Mouse (Mus musculus) ES-Bruce4 (cell line): ENCODE measurements around the gene Myl3.

Source experiments
- CTCF ChIP-seq: IDR thresholded peaks from one replicate; pipeline ENCODE4 v1.8.1; 2011; ENCODE audit warnings: low read depth, low read length
- EP300 ChIP-seq: IDR thresholded peaks from 2 replicates; pipeline ENCODE4 v1.6.1; 2011; ENCODE audit warnings: low read depth, low read length; ENCODE audit not compliant: insufficient read depth
- POLR2A ChIP-seq: IDR thresholded peaks from one replicate; pipeline ENCODE4 v1.8.1; 2011; ENCODE audit warnings: low read length; ENCODE audit not compliant: insufficient read depth

DNA sequence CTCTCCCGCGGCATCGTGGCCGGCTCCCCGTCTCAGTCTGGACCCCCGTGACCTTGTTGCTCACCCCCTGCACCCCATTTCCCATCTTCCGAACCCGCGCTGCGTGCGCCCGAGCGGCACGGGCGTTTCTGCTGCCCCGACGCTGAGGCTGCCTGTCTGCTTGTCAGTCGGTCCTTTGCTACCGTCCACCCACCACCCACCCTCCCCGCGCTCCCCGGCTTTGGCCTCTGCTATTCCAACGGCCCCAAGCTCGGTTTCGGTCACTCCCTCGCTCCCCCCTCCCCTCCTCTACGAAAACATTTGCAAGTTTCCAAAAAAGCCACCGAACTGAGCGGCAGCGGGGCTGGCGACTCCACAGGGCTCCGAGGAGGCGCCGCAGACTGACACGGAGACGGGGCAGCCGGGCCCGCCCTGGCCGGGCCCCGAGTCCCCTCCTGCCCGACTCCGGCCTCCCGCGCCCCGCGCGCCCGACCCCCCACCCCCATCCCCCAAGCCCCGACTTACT, 1.3 kb downstream of the Myl3 start:
- TF ChIP-seq POLR2A = no peak
- no peak for TF ChIP-seq CTCF
- TF ChIP-seq EP300 = no peak
